Mouse (Mus musculus): ENCODE data around the gene Bcl11b. TPM values are rescaled to one million over a fixed set of nuclear protein-coding genes. Genes with fewer than 3 reads are reported as not detected.

Gene Bcl11b
- total and polyA plus RNA-seq, 3 experiments: 0.77 to 1.3 (median 1.1) TPM

GRCm38 (mm10) chr12:107921154-107921553 is 82.2 kb downstream of the Bcl11b start:
- Histone ChIP-seq H3K4me3 (no peak overlapping the region), H3K36me3 (ENCODE audit: control insufficient read depth, insufficient read depth, low read length) (no peaks in the 10 kb centered on the region), H3K9ac (ENCODE audit: low read depth, low read length) (no peak overlapping the region), H3K27ac (no peak overlapping the region), H3K79me2 (replicated peaks; ENCODE audit: control insufficient read depth, insufficient read depth, low read length) (no peaks in the 10 kb centered on the region), H3K4me1 (ENCODE audit: control insufficient read depth, insufficient read depth, low read length) (no peaks in the 10 kb centered on the region), H3K27me3 (ENCODE audit: control insufficient read depth, insufficient read depth, low read length) (no peaks in the 10 kb centered on the region)
- DNase-seq: no peak
- 86% methylated on average over 6 of the region's 6 CpGs for WGBS
- intact Hi-C loops (cut with DNase I): no loop called here
- TF ChIP-seq CTCF (IDR thresholded peaks at IDR 0.05): no peak
- no peak for TF ChIP-seq POLR2A (IDR thresholded peaks at IDR 0.05; ENCODE audit: insufficient read depth, low read depth, low read length)
- no peak for TF ChIP-seq EP300 (IDR thresholded peaks at IDR 0.05; ENCODE audit: insufficient read depth, low read depth, low read length)

- intact Hi-C loops (cut with DNase I): no loop called here
- no peaks in the 10 kb centered on the region for H3K79me2 ChIP-seq (replicated peaks; ENCODE audit: control insufficient read depth, insufficient read depth, low read length)
- no peak overlapping the region for H3K9ac ChIP-seq (ENCODE audit: low read depth, low read length)
- H3K27ac ChIP-seq: no peak overlapping the region
- no peak overlapping the region for H3K4me3 ChIP-seq
- TF ChIP-seq CTCF (IDR thresholded peaks at IDR 0.05): no peak
- no peak for TF ChIP-seq POLR2A (IDR thresholded peaks at IDR 0.05; ENCODE audit: insufficient read depth, low read depth, low read length)
- TF ChIP-seq EP300 (IDR thresholded peaks at IDR 0.05; ENCODE audit: insufficient read depth, low read depth, low read length): no peak
- no peak for DNase-seq
- no peaks in the 10 kb centered on the region for H3K27me3 ChIP-seq (ENCODE audit: control insufficient read depth, insufficient read depth, low read length)
- WGBS: 81% methylated on average over 13 of the region's 13 CpGs
- no peaks in the 10 kb centered on the region for H3K36me3 ChIP-seq (ENCODE audit: control insufficient read depth, insufficient read depth, low read length)
- no peaks in the 10 kb centered on the region for H3K4me1 ChIP-seq (ENCODE audit: control insufficient read depth, insufficient read depth, low read length)
Observed at GRCm38 (mm10) chr12:107920716-107921115, 82.7 kb downstream of the Bcl11b start.

- H3K4me1 ChIP-seq (ENCODE audit: control insufficient read depth, insufficient read depth, low read length): no peaks in the 10 kb centered on the region
- TF ChIP-seq POLR2A (IDR thresholded peaks at IDR 0.05; ENCODE audit: insufficient read depth, low read depth, low read length): no peak
- TF ChIP-seq CTCF (IDR thresholded peaks at IDR 0.05): no peak
- TF ChIP-seq EP300 (IDR thresholded peaks at IDR 0.05; ENCODE audit: insufficient read depth, low read depth, low read length): no peak
- DNase-seq: no peak
Observed at GRCm38 (mm10) chr12:107920076-107920475, 83.3 kb downstream of the Bcl11b start.

GRCm38 (mm10) chr12:107918779-107919178 is 84.6 kb downstream of the Bcl11b start:
- Histone ChIP-seq H3K4me1 (ENCODE audit: control insufficient read depth, insufficient read depth, low read length) (no peaks in the 10 kb centered on the region), H3K79me2 (replicated peaks; ENCODE audit: control insufficient read depth, insufficient read depth, low read length) (no peaks in the 10 kb centered on the region), H3K4me3 (no peak overlapping the region), H3K9ac (ENCODE audit: low read depth, low read length) (no peak overlapping the region), H3K27ac (no peak overlapping the region), H3K27me3 (ENCODE audit: control insufficient read depth, insufficient read depth, low read length) (no peaks in the 10 kb centered on the region), H3K36me3 (ENCODE audit: control insufficient read depth, insufficient read depth, low read length) (no peaks in the 10 kb centered on the region)
- intact Hi-C loops (cut with DNase I): no loop called here
- 86% methylated on average over 6 of the region's 6 CpGs for WGBS
- DNase-seq: no peak
- no peak for TF ChIP-seq CTCF (IDR thresholded peaks at IDR 0.05)
- no peak for TF ChIP-seq EP300 (IDR thresholded peaks at IDR 0.05; ENCODE audit: insufficient read depth, low read depth, low read length)
- TF ChIP-seq POLR2A (IDR thresholded peaks at IDR 0.05; ENCODE audit: insufficient read depth, low read depth, low read length): no peak

More at GRCm38 (mm10) chr12:107920076-107920475, 83.3 kb downstream of the Bcl11b start:
- Histone ChIP-seq H3K27ac (no peak overlapping the region), H3K36me3 (ENCODE audit: control insufficient read depth, insufficient read depth, low read length) (no peaks in the 10 kb centered on the region), H3K4me3 (no peak overlapping the region), H3K9ac (ENCODE audit: low read depth, low read length) (no peak overlapping the region), H3K79me2 (replicated peaks; ENCODE audit: control insufficient read depth, insufficient read depth, low read length) (no peaks in the 10 kb centered on the region), H3K27me3 (ENCODE audit: control insufficient read depth, insufficient read depth, low read length) (no peaks in the 10 kb centered on the region)
- WGBS: 47% methylated on average over 2 of the region's 2 CpGs
- intact Hi-C loops (cut with DNase I): no loop called here

- intact Hi-C loops (cut with DNase I): no loop called here
- no peak overlapping the region for H3K4me3 ChIP-seq
- H3K27ac ChIP-seq: no peak overlapping the region
- no peaks in the 10 kb centered on the region for H3K79me2 ChIP-seq (replicated peaks; ENCODE audit: control insufficient read depth, insufficient read depth, low read length)
- WGBS: 91% methylated on average over 39 of the region's 39 CpGs
- no peaks in the 10 kb centered on the region for H3K27me3 ChIP-seq (ENCODE audit: control insufficient read depth, insufficient read depth, low read length)
- DNase-seq: no peak
- H3K4me1 ChIP-seq (ENCODE audit: control insufficient read depth, insufficient read depth, low read length): no peaks in the 10 kb centered on the region
- no peaks in the 10 kb centered on the region for H3K36me3 ChIP-seq (ENCODE audit: control insufficient read depth, insufficient read depth, low read length)
- no peak overlapping the region for H3K9ac ChIP-seq (ENCODE audit: low read depth, low read length)
- TF ChIP-seq CTCF (IDR thresholded peaks at IDR 0.05) (no peak), EP300 (IDR thresholded peaks at IDR 0.05; ENCODE audit: insufficient read depth, low read depth, low read length) (no peak), POLR2A (IDR thresholded peaks at IDR 0.05; ENCODE audit: insufficient read depth, low read depth, low read length) (no peak)
Observed at GRCm38 (mm10) chr12:107916008-107916407, 87.4 kb downstream of the Bcl11b start.

GRCm38 (mm10) chr12:107915396-107915795 is 88.0 kb downstream of the Bcl11b start:
- DNase-seq: no peak
- intact Hi-C loops (cut with DNase I): no loop called here
- no peaks in the 10 kb centered on the region for H3K4me1 ChIP-seq (ENCODE audit: control insufficient read depth, insufficient read depth, low read length)
- H3K27me3 ChIP-seq (ENCODE audit: control insufficient read depth, insufficient read depth, low read length): no peaks in the 10 kb centered on the region
- no peaks in the 10 kb centered on the region for H3K36me3 ChIP-seq (ENCODE audit: control insufficient read depth, insufficient read depth, low read length)
- H3K79me2 ChIP-seq (replicated peaks; ENCODE audit: control insufficient read depth, insufficient read depth, low read length): no peaks in the 10 kb centered on the region
- H3K4me3 ChIP-seq: no peak overlapping the region
- no peak overlapping the region for H3K27ac ChIP-seq
- WGBS: 95% methylated on average over 32 of the region's 32 CpGs
- no peak overlapping the region for H3K9ac ChIP-seq (ENCODE audit: low read depth, low read length)
- TF ChIP-seq CTCF (IDR thresholded peaks at IDR 0.05): no peak
- TF ChIP-seq EP300 (IDR thresholded peaks at IDR 0.05; ENCODE audit: insufficient read depth, low read depth, low read length): no peak
- TF ChIP-seq POLR2A (IDR thresholded peaks at IDR 0.05; ENCODE audit: insufficient read depth, low read depth, low read length): no peak
